Mouse (Mus musculus): ENCODE measurements around the gene Ccdc73. TPM values are rescaled to one million over a fixed set of nuclear protein-coding genes. Genes with fewer than 3 reads are reported as not detected.

Gene Ccdc73
- polyA plus RNA-seq, 1 experiment from 2014 or later = 8.9 TPM

Other genes starting within 250 kb of the Ccdc73 start
- gene Tcp11l1, start 155.6 kb upstream of the Ccdc73 start, polyA plus RNA-seq (2016; fragmentation: Nextera tagmentation; extraction: Ambion mirVana) = 68.4 and 73.4 TPM in 2 replicates
- not detected in 2 replicates for gene Pin1rt1, start 151.4 kb upstream of the Ccdc73 start, polyA plus RNA-seq (2016; fragmentation: Nextera tagmentation; extraction: Ambion mirVana)
- gene Depdc7, start 124.9 kb upstream of the Ccdc73 start, polyA plus RNA-seq (2016; fragmentation: Nextera tagmentation; extraction: Ambion mirVana) = 3.4 and 3.8 TPM in 2 replicates
- gene Qser1, start 51.0 kb upstream of the Ccdc73 start, polyA plus RNA-seq (2016; fragmentation: Nextera tagmentation; extraction: Ambion mirVana) = 11.0 and 12.9 TPM in 2 replicates
- 0.43 and 0.73 TPM in 2 replicates for gene Prrg4, start 17.9 kb upstream of the Ccdc73 start, polyA plus RNA-seq (2016; fragmentation: Nextera tagmentation; extraction: Ambion mirVana)
- 234 and 236 TPM in 2 replicates for gene Eif3m, start 149.3 kb downstream of the Ccdc73 start, polyA plus RNA-seq (2016; fragmentation: Nextera tagmentation; extraction: Ambion mirVana)
- gene Gm11060, start 224.2 kb downstream of the Ccdc73 start, polyA plus RNA-seq (2016; fragmentation: Nextera tagmentation; extraction: Ambion mirVana) = not detected in 2 replicates